Mouse (Mus musculus): ENCODE data around the gene Gm17359.

The Gm17359 gene

GRCm38 (mm10) chr3:79358721-79359120 lies 22.3 kb downstream of the Gm17359 start:
- no peak for DNase-seq (ENCODE audit: low read depth)

GRCm38 (mm10) chr3:79360317-79361101 lies 24.0 kb downstream of the Gm17359 start:
- no peak for DNase-seq (ENCODE audit: low read depth)

GRCm38 (mm10) chr3:79366098-79366497 lies 29.6 kb downstream of the Gm17359 start:
- DNase-seq (ENCODE audit: low read depth) = no peak

GRCm38 (mm10) chr3:79368306-79368705 lies 31.8 kb downstream of the Gm17359 start:
- DNase-seq (ENCODE audit: low read depth) = no peak

DNA sequence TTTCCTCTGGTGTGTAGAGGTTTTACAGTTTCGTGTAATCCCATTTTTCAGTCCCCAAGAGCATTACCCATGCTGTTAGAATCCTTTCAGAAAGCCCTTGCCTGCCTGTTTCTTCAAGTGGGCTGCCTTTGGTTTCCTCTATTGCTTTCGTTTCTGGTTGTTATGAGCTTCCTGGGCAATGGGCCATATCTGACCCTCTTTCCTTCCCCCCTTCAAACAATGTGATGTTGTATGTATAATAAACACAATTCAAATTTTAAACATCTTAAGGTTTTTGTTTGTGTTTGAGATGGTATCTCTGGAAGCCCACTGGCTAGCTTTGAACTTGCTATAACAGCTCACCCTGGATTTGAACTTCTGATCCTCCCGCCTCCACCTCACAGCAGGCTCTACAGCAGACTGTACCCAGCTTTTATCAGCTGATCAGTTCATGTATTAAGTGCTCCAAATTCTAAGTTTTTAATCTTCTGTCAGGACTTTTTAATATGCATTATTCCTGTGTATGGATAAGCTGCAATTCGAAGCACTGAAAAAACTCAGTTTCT lies 34.0 kb downstream of the Gm17359 start:
- no peak for DNase-seq (ENCODE audit: low read depth)

- DNase-seq (ENCODE audit: low read depth) = no peak
These were observed 35.2 kb downstream of the Gm17359 start for GRCm38 (mm10) chr3:79371506-79372195.

DNA sequence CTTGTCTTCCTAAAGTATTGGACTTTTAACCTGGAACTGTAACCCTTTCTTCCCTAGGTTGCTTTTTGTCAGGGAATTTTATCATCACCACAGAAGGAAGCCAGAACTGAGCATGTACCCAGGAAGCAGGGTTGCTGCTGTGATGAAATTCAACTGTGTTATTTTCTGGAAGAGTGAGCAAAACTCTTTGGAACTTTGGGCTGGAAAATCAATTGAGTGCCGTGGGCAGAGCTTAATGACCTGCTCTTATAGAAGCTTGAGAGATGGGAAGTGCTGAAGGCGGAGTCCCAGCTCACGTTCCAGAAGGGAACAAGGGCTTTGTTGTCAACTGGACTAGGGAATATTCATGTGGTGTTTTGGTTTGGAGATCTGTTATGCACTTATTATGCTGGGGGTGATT lies 37.5 kb downstream of the Gm17359 start:
- no peak for DNase-seq (ENCODE audit: low read depth)

- DNase-seq (ENCODE audit: low read depth) = no peak
These were observed 41.6 kb downstream of the Gm17359 start for GRCm38 (mm10) chr3:79378086-79378485.

GRCm38 (mm10) chr3:79379255-79379836 lies 42.9 kb downstream of the Gm17359 start:
- DNase-seq (ENCODE audit: low read depth) = no peak

DNA sequence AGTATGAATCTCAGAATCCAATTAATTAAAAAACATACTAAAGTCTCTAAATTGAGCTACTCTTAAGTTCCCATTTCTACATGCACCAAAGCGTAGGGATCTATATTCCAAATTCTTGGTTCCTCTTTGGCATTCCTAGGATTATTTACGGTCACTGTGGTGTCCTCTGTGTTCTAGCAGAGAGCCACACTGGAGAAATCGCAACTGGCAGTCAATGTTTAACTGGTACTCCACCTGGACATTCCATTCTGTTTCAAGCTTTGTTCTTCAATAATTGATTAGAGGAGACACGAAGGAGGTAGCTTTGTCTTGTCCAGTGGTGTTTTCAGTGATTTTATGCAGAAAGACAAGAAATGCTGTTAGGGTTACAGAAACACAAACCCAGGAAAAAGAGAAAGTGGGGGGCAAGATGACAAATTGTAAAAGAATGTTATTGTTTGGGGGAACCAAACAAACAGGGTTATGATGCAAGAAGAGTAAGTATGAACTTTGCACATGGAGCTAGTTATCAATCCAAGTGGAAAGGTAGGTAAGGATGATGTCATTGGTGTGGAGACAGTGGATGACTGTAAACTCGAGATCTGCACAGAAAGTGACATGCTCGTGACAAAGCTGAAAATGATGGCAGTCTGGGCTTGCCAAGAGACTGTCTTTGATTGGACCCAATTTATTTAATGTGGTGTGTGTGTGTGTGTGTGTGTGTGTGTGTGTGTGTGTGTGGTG lies 43.6 kb downstream of the Gm17359 start:
- no peak for DNase-seq (ENCODE audit: low read depth)

GRCm38 (mm10) chr3:79381398-79381797 lies 44.9 kb downstream of the Gm17359 start:
- DNase-seq (ENCODE audit: low read depth) = no peak

- no peak for DNase-seq (ENCODE audit: low read depth)
These were observed 49.1 kb downstream of the Gm17359 start for GRCm38 (mm10) chr3:79385434-79386029.

DNA sequence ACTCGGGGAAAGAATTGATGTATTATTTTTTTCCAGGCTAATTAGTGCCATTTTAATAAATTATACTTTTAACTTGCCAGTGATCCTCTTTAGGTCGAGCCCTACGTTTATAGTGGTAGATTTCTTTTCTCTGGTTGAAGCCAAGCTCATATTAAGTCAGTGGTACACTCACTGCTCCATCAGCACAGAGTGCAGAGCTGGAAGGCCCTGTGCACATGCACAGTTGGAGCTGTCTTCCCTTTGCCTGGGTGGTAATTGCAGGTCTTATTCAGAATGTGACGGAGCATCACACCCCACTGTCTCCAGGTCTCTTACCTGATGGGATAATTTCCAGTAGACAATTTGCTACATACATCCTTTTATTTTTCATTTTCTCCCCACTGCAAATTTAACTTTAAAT lies 52.6 kb downstream of the Gm17359 start:
- DNase-seq (ENCODE audit: low read depth) = no peak

- no peak for DNase-seq (ENCODE audit: low read depth)
These were observed 64.1 kb downstream of the Gm17359 start for GRCm38 (mm10) chr3:79400552-79400951.

DNA sequence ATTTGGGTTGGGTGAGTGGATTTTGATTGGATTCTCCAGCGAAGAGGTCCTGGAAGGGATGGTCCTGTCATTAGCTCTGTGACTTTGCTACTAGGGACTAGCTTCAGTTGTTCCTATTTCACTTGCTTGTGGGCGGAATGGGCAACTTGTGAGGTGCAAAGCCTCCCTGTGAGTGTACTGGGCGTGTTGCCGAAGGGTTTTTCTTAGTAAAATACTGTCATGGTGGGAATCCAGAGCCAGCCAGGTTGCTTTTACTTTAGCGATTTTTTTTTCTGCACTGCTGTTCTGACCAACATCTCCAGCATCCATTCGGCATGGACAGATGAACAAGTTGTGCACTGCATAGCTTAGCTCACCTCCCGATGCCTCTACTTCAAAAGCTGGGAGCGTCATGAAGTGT lies 65.6 kb downstream of the Gm17359 start:
- no peak for DNase-seq (ENCODE audit: low read depth)

DNA sequence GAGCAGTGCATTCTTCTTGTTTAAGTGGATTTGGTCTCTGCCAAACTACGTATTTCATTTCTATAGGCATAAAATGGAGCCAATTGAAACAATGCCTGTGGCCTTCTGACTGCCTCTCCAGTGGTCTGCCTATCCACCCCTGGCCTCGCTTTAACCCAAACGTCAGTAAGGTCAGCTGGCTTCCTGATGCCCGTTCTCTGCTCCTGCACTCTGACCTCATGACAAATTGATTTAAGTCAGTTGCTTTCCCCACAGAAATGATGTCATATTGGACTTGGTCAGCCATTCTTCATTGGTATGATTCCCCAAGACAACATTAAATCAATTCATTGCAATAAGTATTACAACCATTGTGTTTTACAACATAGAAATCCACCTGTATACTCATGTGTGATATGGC lies 72.1 kb downstream of the Gm17359 start:
- no peak for DNase-seq (ENCODE audit: low read depth)

DNA sequence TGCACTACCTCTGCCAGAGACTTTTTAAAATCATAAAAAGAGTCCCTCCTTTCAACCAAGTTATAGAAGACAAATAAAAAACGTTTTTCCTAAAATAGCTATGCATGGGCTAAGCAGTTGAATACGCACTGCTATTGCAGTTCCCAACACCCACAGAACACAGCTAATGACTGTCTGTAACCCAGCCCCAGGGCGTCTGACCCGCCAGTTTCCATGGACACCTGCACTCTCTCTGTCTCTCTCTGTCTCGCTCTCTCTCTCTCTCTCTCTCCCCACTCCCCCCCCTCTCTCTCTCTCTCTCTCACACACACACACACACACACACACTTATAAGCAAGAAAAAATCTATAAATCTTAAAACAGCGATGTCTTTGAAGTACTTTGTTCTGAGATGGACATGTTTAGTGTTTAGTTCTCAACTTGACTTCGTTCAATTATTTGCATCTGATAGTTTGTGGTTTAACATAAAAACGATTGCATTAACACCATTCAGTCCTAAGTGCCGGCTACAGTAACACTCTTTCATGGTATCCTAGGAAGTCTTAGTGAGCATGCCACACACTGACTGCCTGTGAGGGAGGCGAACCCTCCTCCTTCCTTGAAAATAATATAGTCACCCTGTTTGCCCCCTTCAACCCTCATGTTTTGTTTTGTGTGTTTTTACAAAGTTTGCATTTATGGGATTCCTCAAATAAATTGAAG lies 73.6 kb downstream of the Gm17359 start:
- DNase-seq (ENCODE audit: low read depth) = no peak

DNA sequence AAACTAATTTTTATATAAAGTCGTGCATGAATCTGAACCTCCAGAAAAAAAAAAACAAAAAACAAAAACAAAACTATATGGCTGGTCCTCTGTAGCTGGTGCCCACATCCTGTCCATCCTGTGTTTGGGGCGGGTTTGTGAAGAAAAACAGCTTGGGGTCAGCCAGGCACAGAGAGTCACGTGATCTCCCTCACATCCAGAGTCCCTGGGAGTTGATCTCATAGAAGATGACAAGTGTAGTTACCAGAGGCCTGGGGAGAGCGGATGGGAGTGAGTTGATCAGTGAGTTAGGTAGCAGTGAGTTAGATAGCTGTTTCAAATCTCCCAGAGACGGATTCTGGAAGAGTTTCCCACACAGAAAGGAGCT lies 74.2 kb downstream of the Gm17359 start:
- no peak for DNase-seq (ENCODE audit: low read depth)

DNA sequence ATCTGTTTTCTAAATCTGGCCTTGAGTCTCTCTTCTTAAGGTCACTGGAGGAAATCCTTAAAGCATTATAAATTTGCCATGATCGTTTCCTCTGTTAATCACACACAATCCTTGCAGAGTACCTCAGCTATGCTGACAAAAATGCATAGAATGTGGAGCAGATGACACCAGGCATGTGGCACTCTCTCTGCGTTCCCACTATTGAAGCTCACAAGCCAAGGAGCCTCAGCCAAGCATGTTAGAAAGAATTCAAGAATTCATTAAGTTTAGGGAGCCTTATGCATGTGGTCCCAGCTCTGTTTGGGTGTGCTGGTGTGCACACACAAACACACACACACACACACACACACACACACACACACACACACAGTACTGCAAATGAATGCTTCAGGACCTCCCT lies 75.2 kb downstream of the Gm17359 start:
- no peak for DNase-seq (ENCODE audit: low read depth)

DNA sequence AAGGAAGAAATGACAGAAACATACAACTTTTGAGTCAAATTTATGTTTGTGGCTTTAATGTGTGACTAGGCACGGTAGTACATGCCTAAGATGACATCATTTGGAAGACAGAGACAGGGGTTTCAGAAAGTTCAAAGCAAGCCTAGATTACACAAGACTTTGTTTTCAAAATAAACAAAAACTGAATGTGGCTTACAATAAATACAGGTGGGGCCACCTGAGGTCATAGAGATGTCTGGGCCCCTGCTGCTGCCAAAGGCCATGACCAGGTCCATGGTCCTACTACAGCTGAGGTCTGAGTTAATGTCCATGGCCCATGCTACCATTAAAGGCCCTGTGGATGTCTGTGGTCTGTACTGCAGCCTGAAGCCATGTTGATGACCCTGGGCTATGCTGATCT lies 77.0 kb downstream of the Gm17359 start:
- no peak for DNase-seq (ENCODE audit: low read depth)

GRCm38 (mm10) chr3:79415081-79415480 lies 78.6 kb downstream of the Gm17359 start:
- DNase-seq (ENCODE audit: low read depth) = no peak

Data from naive thymus-derived CD4-positive, alpha-beta T cell, adult 2 months (primary cell).